Mouse (Mus musculus): ENCODE measurements around the gene Gtf2h1. TPM values are rescaled to one million over a fixed set of nuclear protein-coding genes. Genes with fewer than 3 reads are reported as not detected.

The Gtf2h1 gene
- polyA plus RNA-seq, 1 experiment from 2014 or later = 59.0 TPM

DNA sequence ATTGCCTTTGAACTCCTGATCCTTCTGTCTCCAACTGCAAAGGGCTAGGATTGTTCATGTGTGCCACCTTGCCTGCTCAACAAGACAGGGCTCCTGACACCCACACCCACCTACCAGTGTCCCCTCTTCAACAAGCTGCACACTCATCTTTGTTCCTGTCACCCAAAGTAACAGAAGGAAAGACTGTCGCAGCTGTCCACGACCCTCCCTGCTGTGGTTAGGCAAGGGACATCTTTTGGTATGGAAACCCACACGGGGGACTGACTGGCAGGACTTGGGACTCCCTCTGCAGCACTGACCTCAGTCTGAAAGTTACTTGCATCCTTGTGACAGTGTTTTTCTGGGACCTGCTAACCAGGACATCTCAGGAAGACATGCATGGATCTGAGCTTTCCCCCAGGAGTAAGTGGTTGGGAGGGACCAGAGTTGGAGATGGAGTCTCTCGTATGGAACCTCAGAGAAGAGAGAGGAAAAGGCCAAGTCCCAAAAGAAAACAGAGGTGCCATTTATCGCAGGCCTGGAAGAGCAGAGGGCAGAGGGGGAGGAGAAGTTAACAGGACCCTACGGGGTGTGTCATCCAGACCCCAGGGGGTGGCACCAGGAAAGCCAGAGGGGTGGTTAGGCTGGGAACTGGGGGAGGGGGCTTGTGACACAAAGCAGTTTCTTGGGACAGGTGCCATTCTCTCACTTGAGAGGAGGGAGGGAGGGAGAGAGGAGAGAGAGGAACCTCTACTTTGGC, 45.1 kb downstream of the Gtf2h1 start, which contains the start of gene Ldha:
Gene Ldha, plus strand, starts transcription at position 689 of the 739 bp plus-strand sequence.
- peaks cover 67% of the 10 kb centered on the region for H3K4me1 ChIP-seq
- H3K4me3 ChIP-seq = no peak within 1 kb of the TSS
- no peaks in the 10 kb centered on the region for H3K27me3 ChIP-seq (replicated peaks)
- H3K27ac ChIP-seq = 0 out of 2 replicates have a peak within 1 kb of the TSS, but pooled peaks have one; percentile 30
- ATAC-seq = no peak
- H3K9ac ChIP-seq = no peak within 1 kb of the TSS
- no peaks in the 10 kb centered on the region for H3K9me3 ChIP-seq (replicated peaks)
- WGBS (ENCODE audit: insufficient replicate concordance) = 35% methylated on average over 6 of the region's 6 CpGs
- H3K4me2 ChIP-seq = no peak within 1 kb of the TSS
- no peaks in the 10 kb centered on the region for H3K36me3 ChIP-seq

DNA sequence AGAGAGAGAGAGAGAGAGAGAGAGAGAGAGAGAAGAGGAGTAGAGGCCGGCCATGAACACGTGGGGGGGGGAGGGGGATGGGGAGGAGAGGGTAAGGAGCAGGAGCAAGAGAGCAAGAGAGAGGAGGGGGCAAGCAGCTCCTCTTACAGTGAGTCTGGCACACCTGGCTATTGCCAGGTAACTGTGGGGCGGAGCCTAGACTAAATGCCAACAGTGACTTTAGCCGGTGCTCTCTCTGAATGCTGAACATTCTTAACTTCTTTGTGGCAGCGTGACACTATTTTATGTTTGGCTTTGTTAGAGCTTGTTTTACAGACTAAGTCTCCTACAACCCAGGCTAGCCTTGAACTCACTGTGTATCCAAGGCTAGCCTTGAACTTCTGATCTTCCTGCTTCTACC, 46.4 kb downstream of the Gtf2h1 start:
- Histone ChIP-seq H3K4me2 (no peak overlapping the region), H3K4me1 (peaks cover 74% of the 10 kb centered on the region), H3K27ac (no peak overlapping the region), H3K36me3 (no peaks in the 10 kb centered on the region), H3K4me3 (no peak overlapping the region), H3K27me3 (replicated peaks) (no peaks in the 10 kb centered on the region), H3K9ac (no peak overlapping the region), H3K9me3 (replicated peaks) (no peaks in the 10 kb centered on the region)
- WGBS (ENCODE audit: insufficient replicate concordance) = 51% methylated on average over 5 of the region's 5 CpGs
- ATAC-seq = no peak

GRCm38 (mm10) chr7:46843576-46843975, 47.7 kb downstream of the Gtf2h1 start:
- no peaks in the 10 kb centered on the region for H3K9me3 ChIP-seq (replicated peaks)
- H3K4me1 ChIP-seq = peaks cover 76% of the 10 kb centered on the region
- H3K4me2 ChIP-seq = no peak overlapping the region
- no peak for ATAC-seq
- 83% methylated on average over 4 of the region's 4 CpGs for WGBS (ENCODE audit: insufficient replicate concordance)
- no peaks in the 10 kb centered on the region for H3K27me3 ChIP-seq (replicated peaks)
- H3K27ac ChIP-seq = no peak overlapping the region
- H3K4me3 ChIP-seq = no peak overlapping the region
- H3K9ac ChIP-seq = no peak overlapping the region
- H3K36me3 ChIP-seq = peaks cover 12% of the 10 kb centered on the region

GRCm38 (mm10) chr7:46845211-46845977, 49.5 kb downstream of the Gtf2h1 start:
- peaks cover 65% of the 10 kb centered on the region for H3K4me1 ChIP-seq

GRCm38 (mm10) chr7:46845978-46846485, 50.1 kb downstream of the Gtf2h1 start:
- peak overlapping the region; percentile 99 for H3K4me2 ChIP-seq
- WGBS (ENCODE audit: insufficient replicate concordance) = under 1% methylated on average over 36 of the region's 36 CpGs
- peak overlapping the region; percentile 83 for H3K4me3 ChIP-seq
- H3K9ac ChIP-seq = peak overlapping the region; percentile 91
- peaks cover 59% of the 10 kb centered on the region for H3K4me1 ChIP-seq
- no peaks in the 10 kb centered on the region for H3K27me3 ChIP-seq (replicated peaks)
- H3K9me3 ChIP-seq (replicated peaks) = no peaks in the 10 kb centered on the region
- peak; percentile 9 for ATAC-seq
- H3K36me3 ChIP-seq = peaks cover 36% of the 10 kb centered on the region
- peak overlapping the region; percentile 88 for H3K27ac ChIP-seq

More at GRCm38 (mm10) chr7:46845211-46845977, 49.5 kb downstream of the Gtf2h1 start:
- peaks cover 30% of the 10 kb centered on the region for H3K36me3 ChIP-seq
- WGBS (ENCODE audit: insufficient replicate concordance) = under 1% methylated on average over 51 of the region's 51 CpGs
- peak overlapping the region; percentile 83 for H3K4me3 ChIP-seq
- H3K27ac ChIP-seq = peak overlapping the region; percentile 88
- no peaks in the 10 kb centered on the region for H3K9me3 ChIP-seq (replicated peaks)
- no peaks in the 10 kb centered on the region for H3K27me3 ChIP-seq (replicated peaks)
- ATAC-seq = peak; percentile 78
- peak overlapping the region; percentile 91 for H3K9ac ChIP-seq
- H3K4me2 ChIP-seq = peak overlapping the region; percentile 99

GRCm38 (mm10) chr7:46846486-46847244, 50.8 kb downstream of the Gtf2h1 start:
- no peaks in the 10 kb centered on the region for H3K9me3 ChIP-seq (replicated peaks)
- 2% methylated on average over 28 of the region's 28 CpGs for WGBS (ENCODE audit: insufficient replicate concordance)
- H3K4me3 ChIP-seq = peak overlapping the region; percentile 83
- no peaks in the 10 kb centered on the region for H3K27me3 ChIP-seq (replicated peaks)
- peak; percentile 56 for ATAC-seq
- peak overlapping the region; percentile 99 for H3K4me2 ChIP-seq
- peaks cover 53% of the 10 kb centered on the region for H3K4me1 ChIP-seq
- peaks cover 43% of the 10 kb centered on the region for H3K36me3 ChIP-seq
- peak overlapping the region; percentile 88 for H3K27ac ChIP-seq
- H3K9ac ChIP-seq = peak overlapping the region; percentile 91

DNA sequence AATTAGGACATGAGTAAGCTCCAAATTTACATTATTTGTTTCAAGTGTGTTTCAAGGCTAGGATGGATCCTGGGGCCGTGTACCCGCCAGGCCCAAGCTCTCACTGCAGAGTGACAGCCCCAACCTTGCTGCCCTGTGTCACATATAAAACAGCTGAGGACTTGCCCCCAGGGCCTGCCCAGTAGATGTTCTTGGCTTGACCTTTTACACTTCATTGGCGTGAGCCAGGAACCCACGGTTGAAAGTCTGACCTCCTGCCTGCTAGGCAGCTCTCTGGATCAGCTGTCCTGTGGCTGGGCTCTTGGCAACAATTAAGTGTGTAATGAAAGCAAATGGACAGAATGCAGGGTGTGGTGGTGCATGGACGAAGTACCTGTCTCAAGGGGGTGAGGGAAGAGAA, 53.4 kb downstream of the Gtf2h1 start:
- Histone ChIP-seq H3K9ac (no peak overlapping the region), H3K9me3 (replicated peaks) (no peaks in the 10 kb centered on the region), H3K4me3 (no peak overlapping the region), H3K27me3 (replicated peaks) (no peaks in the 10 kb centered on the region), H3K4me1 (peaks cover 39% of the 10 kb centered on the region), H3K36me3 (peaks cover 69% of the 10 kb centered on the region), H3K4me2 (no peak overlapping the region), H3K27ac (no peak overlapping the region)
- ATAC-seq = no peak
- 75% methylated on average over 5 of the region's 5 CpGs for WGBS (ENCODE audit: insufficient replicate concordance)

GRCm38 (mm10) chr7:46851026-46851425, 55.1 kb downstream of the Gtf2h1 start:
- 77% methylated on average over 7 of the region's 7 CpGs for WGBS (ENCODE audit: insufficient replicate concordance)
- no peak overlapping the region for H3K9ac ChIP-seq
- peaks cover 86% of the 10 kb centered on the region for H3K36me3 ChIP-seq
- H3K27ac ChIP-seq = no peak overlapping the region
- H3K4me2 ChIP-seq = no peak overlapping the region
- H3K4me3 ChIP-seq = no peak overlapping the region
- H3K4me1 ChIP-seq = peaks cover 27% of the 10 kb centered on the region
- no peaks in the 10 kb centered on the region for H3K27me3 ChIP-seq (replicated peaks)
- no peak for ATAC-seq
- H3K9me3 ChIP-seq (replicated peaks) = no peaks in the 10 kb centered on the region

GRCm38 (mm10) chr7:46852666-46853065, 56.8 kb downstream of the Gtf2h1 start:
- ATAC-seq = no peak
- Histone ChIP-seq H3K4me1 (peaks cover 16% of the 10 kb centered on the region), H3K36me3 (peaks cover 91% of the 10 kb centered on the region), H3K4me3 (no peak overlapping the region), H3K9ac (no peak overlapping the region), H3K27me3 (replicated peaks) (no peaks in the 10 kb centered on the region), H3K4me2 (no peak overlapping the region), H3K27ac (no peak overlapping the region), H3K9me3 (replicated peaks) (no peaks in the 10 kb centered on the region)
- 71% methylated on average over 1 of the region's 1 CpGs for WGBS (ENCODE audit: insufficient replicate concordance)

- ATAC-seq = no peak
- Histone ChIP-seq H3K27ac (no peak overlapping the region), H3K4me2 (no peak overlapping the region), H3K36me3 (peaks cover 84% of the 10 kb centered on the region), H3K9me3 (replicated peaks) (no peaks in the 10 kb centered on the region), H3K4me1 (peaks cover 9% of the 10 kb centered on the region), H3K9ac (no peak overlapping the region), H3K4me3 (no peak overlapping the region), H3K27me3 (replicated peaks) (no peaks in the 10 kb centered on the region)
- WGBS (ENCODE audit: insufficient replicate concordance) = 83% methylated on average over 9 of the region's 9 CpGs
These were observed 57.5 kb downstream of the Gtf2h1 start for GRCm38 (mm10) chr7:46853365-46853764.

- H3K36me3 ChIP-seq = peaks cover 57% of the 10 kb centered on the region
- 55% methylated on average over 7 of the region's 7 CpGs for whole genome bisulfite sequencing (ENCODE audit: insufficient replicate concordance)
- H3K9ac ChIP-seq = no peak overlapping the region
- ATAC-seq = peak; percentile 28; the same call in 1 of the 2 replicates
- no peaks in the 10 kb centered on the region for H3K27me3 ChIP-seq (replicated peaks)
- H3K4me2 ChIP-seq = no peak overlapping the region
- no peak overlapping the region for H3K27ac ChIP-seq
- no peaks in the 10 kb centered on the region for H3K4me1 ChIP-seq
- H3K9me3 ChIP-seq (replicated peaks) = no peaks in the 10 kb centered on the region
- no peak overlapping the region for H3K4me3 ChIP-seq
These were observed 60.1 kb downstream of the Gtf2h1 start for GRCm38 (mm10) chr7:46855866-46856560.

All from liver, embryonic 12.5 days (tissue).